Mouse (Mus musculus) kidney, postnatal 0 days (tissue): ENCODE results near the gene Bcar1. TPM values are rescaled to one million over a fixed set of nuclear protein-coding genes. Genes with fewer than 3 reads are reported as not detected.

Experiments used
- ATAC-seq: fragments of 200-750 bp; cut with Nextera tagmentation; replicated peaks from 2 replicates; pipeline ENCODE4 v1.8.0; 2017; ENCODE audit warnings: low read depth, moderate number of reproducible peaks, moderate TSS enrichment, moderate library complexity; ENCODE audit not compliant: low FRiP score
- DNase-seq: peaks from one replicate; pipeline ENCODE4 v3.0.0-alpha.2; 2016; ENCODE audit warnings: low spot score
- H3K27ac ChIP-seq: fragments of 300-500 bp; sonication (generic); 2 replicates; pipeline ENCODE4 v1.5.1; 2014; ENCODE audit warnings: mild to moderate bottlenecking
- H3K27me3 ChIP-seq: fragments of 300-500 bp; sonication (generic); 2 replicates; pipeline ENCODE4 v1.6.1; 2014; ENCODE audit warnings: low read length, mixed read lengths; ENCODE audit not compliant: insufficient read depth
- H3K36me3 ChIP-seq: fragments of 300-500 bp; sonication (generic); 2 replicates; pipeline ENCODE4 v1.6.1; 2014; ENCODE audit warnings: low read length, mixed read lengths; ENCODE audit not compliant: insufficient read depth
- H3K4me1 ChIP-seq: fragments of 300-500 bp; sonication (generic); replicated peaks from 2 replicates; pipeline ENCODE4 v1.6.1; 2014; ENCODE audit warnings: antibody characterized with exemption, low read length, mixed read lengths; ENCODE audit not compliant: insufficient read depth
- H3K4me2 ChIP-seq: fragments of 300-500 bp; sonication (generic); 2 replicates; pipeline ENCODE4 v1.6.1; 2014; ENCODE audit warnings: mild to moderate bottlenecking, low read length, moderate library complexity, mixed read lengths
- H3K4me3 ChIP-seq: fragments of 300-500 bp; sonication (generic); replicated peaks from 2 replicates; pipeline ENCODE4 v1.5.1; 2014; ENCODE audit warnings: low read depth, low read length
- H3K9ac ChIP-seq: fragments of 300-500 bp; sonication (generic); 2 replicates; pipeline ENCODE4 v1.6.1; 2014; ENCODE audit warnings: low read depth, low read length
- H3K9me3 ChIP-seq: fragments of 300-500 bp; sonication (generic); replicated peaks from 2 replicates; pipeline ENCODE4 v1.6.1; 2016; ENCODE audit warnings: low read length, inconsistent platforms, mixed read lengths
- CTCF ChIP-seq: IDR thresholded peaks from 2 replicates; pipeline ENCODE4 v1.5.1; 2016; ENCODE audit warnings: antibody characterized with exemption, low read depth, mild to moderate bottlenecking, moderate library complexity
- WGBS: fragments of 180-500 bp; shearing (Covaris S2); extraction: QIAGEN DNeasy Blood & Tissue Kit; methylation state at CpG from one replicate; pipeline ENCODE4 v1.1.7; 2014; 5-methylcytosine and 5-hydroxymethylcytosine counted together
- polyA plus RNA-seq: library from polyadenylated mRNA; unstranded; fragments of >200 nt; fragmentation: Nextera tagmentation; extraction: Ambion mirVana; gene quantifications from 2 replicates; pipeline ENCODE4 v1.2.1, GENCODE M21; 2015

Gene Bcar1
- 48.7 and 49.1 TPM in 2 replicates for polyA plus RNA-seq

GRCm38 (mm10) chr8:111743792-111744696 is at the start of gene Bcar1:
Bcar1 (minus strand) TSS chr8:111743809.
- no peak for TF ChIP-seq CTCF
- no peaks in the 10 kb centered on the region for H3K9me3 ChIP-seq
- peak within 1 kb of the TSS; percentile 91 for H3K9ac ChIP-seq
- DNase-seq (peak; percentile 82), ATAC-seq (peak; percentile 38)
- peak within 1 kb of the TSS; percentile 57 for H3K4me2 ChIP-seq
- peak within 1 kb of the TSS; percentile 86 for H3K4me3 ChIP-seq
- H3K27ac ChIP-seq = peak within 1 kb of the TSS; percentile 91
- no peaks in the 10 kb centered on the region for H3K27me3 ChIP-seq
- no peaks in the 10 kb centered on the region for H3K36me3 ChIP-seq
- WGBS = 10% methylated on average over 33 of the region's 40 CpGs
- peaks cover 69% of the 10 kb centered on the region for H3K4me1 ChIP-seq

DNA sequence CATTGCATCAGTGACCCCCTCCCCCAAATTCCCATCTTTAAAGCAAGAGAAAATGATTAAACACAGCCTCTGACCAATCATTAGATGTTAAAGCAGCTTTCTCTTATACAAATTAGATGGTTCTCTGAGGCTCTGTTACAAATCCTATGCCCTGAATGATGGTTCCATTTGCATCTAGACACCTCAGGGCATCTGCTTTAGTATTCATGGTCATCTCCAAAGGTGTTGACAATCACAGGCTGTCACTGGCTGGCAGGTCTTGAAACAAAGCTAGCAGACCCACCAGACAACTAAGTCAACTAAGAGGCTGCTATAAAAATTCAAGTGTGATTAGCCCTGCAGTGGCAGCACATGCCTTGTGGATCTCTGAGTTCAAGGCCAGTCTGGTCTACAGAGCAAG is 46.0 kb upstream of the Bcar1 start:
- no peaks in the 10 kb centered on the region for H3K27me3 ChIP-seq
- no peak overlapping the region for H3K9ac ChIP-seq
- DNase-seq = no peak
- H3K4me1 ChIP-seq = 0 out of 2 replicates have a peak, but pooled peaks cover 5% of the 10 kb centered on the region
- no peaks in the 10 kb centered on the region for H3K36me3 ChIP-seq
- no peak overlapping the region for H3K27ac ChIP-seq
- no peak overlapping the region for H3K4me2 ChIP-seq
- no peak for TF ChIP-seq CTCF
- no peaks in the 10 kb centered on the region for H3K9me3 ChIP-seq
- no peak overlapping the region for H3K4me3 ChIP-seq
- ATAC-seq = no peak

GRCm38 (mm10) chr8:111789200-111789599 is 45.6 kb upstream of the Bcar1 start:
- WGBS = 49% methylated on average over 4 of the region's 4 CpGs
- Histone ChIP-seq H3K9me3 (no peaks in the 10 kb centered on the region), H3K9ac (no peak overlapping the region), H3K4me1 (0 out of 2 replicates have a peak, but pooled peaks cover 5% of the 10 kb centered on the region), H3K4me3 (no peak overlapping the region), H3K27ac (no peak overlapping the region), H3K27me3 (no peaks in the 10 kb centered on the region), H3K4me2 (no peak overlapping the region), H3K36me3 (no peaks in the 10 kb centered on the region)
- DNase-seq = no peak
- no peak for TF ChIP-seq CTCF
- ATAC-seq = no peak

DNA sequence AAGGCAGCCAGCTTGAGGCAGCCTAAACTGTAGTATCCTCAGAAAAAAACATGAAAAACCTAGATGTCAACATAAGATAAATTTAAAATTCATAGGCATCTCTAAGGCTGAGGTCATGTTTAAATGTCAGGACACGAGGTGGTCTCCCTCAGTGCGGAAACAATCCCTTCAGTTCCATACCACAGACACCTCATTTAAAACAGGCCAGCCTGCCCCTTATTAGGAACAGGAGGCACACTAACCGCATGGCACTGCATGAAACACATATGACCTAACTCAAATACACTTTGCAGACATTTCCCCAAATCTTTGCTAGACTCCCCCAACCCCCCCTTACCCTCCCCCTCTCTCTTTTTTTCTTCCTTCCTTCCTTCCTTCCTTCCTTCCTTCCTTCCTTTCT is 44.9 kb upstream of the Bcar1 start:
- H3K4me3 ChIP-seq = no peak overlapping the region
- no peak overlapping the region for H3K9ac ChIP-seq
- WGBS = 67% methylated on average over 3 of the region's 3 CpGs
- no peaks in the 10 kb centered on the region for H3K27me3 ChIP-seq
- no peaks in the 10 kb centered on the region for H3K9me3 ChIP-seq
- no peak for DNase-seq
- H3K4me2 ChIP-seq = no peak overlapping the region
- TF ChIP-seq CTCF = no peak
- H3K4me1 ChIP-seq = 0 out of 2 replicates have a peak, but pooled peaks cover 5% of the 10 kb centered on the region
- no peaks in the 10 kb centered on the region for H3K36me3 ChIP-seq
- H3K27ac ChIP-seq = no peak overlapping the region
- ATAC-seq = no peak

GRCm38 (mm10) chr8:111788085-111788484 is 44.5 kb upstream of the Bcar1 start:
- 69% methylated on average over 5 of the region's 5 CpGs for WGBS
- ATAC-seq (no peak), DNase-seq (no peak)
- peak overlapping the region; percentile 20; the same call in 1 of the 2 replicates for H3K27ac ChIP-seq
- no peaks in the 10 kb centered on the region for H3K27me3 ChIP-seq
- no peak overlapping the region for H3K4me3 ChIP-seq
- 0 out of 2 replicates have a peak, but pooled peaks cover 5% of the 10 kb centered on the region for H3K4me1 ChIP-seq
- no peak for TF ChIP-seq CTCF
- no peaks in the 10 kb centered on the region for H3K36me3 ChIP-seq
- H3K9ac ChIP-seq = no peak overlapping the region
- H3K9me3 ChIP-seq = no peaks in the 10 kb centered on the region
- H3K4me2 ChIP-seq = no peak overlapping the region

DNA sequence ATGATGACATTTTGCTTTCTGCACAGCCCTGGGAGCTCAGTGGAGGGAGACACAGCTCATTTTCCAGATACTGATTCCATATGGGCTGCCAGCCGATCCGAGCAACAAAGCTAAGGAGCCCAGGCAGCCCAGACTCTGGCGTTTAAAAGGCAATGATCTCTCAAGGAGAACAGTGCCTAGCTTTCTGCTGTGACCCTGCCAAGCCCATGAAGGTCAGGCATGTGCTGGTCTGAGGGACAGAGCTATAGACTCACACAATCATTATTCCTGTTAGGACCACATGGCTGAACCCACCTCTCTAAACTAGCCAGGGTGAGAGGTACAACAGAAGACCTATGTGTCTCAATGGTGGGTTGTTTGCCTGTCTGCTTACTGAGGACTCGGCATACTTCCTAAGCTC is 44.1 kb upstream of the Bcar1 start:
- Histone ChIP-seq H3K4me2 (no peak overlapping the region), H3K9me3 (no peaks in the 10 kb centered on the region), H3K27me3 (no peaks in the 10 kb centered on the region), H3K27ac (peak overlapping the region; percentile 20; the same call in 1 of the 2 replicates), H3K4me3 (no peak overlapping the region), H3K9ac (no peak overlapping the region), H3K36me3 (no peaks in the 10 kb centered on the region), H3K4me1 (0 out of 2 replicates have a peak, but pooled peaks cover 5% of the 10 kb centered on the region)
- no peak for TF ChIP-seq CTCF
- no peak for DNase-seq
- ATAC-seq = no peak
- 42% methylated on average over 4 of the region's 4 CpGs for WGBS
